Mouse (Mus musculus) forebrain, embryonic 10.5 days (tissue): ENCODE measurements around the gene Naip6. TPM values are rescaled to one million over a fixed set of nuclear protein-coding genes. Genes with fewer than 3 reads are reported as not detected.
"Not testable (repeated sequence)": the region's sequence is repeated elsewhere in the genome, so short reads cannot be mapped to it uniquely, and the experiment has no call there.

ENCODE experiments used
- DNase-seq: peaks from one replicate; pipeline ENCODE4 v3.0.0-alpha.2; 2017; ENCODE audit warnings: low spot score; ENCODE audit errors: extremely low spot score
- H3K27ac ChIP-seq: fragments of 300-500 bp; sonication (generic); 2 replicates; pipeline ENCODE4 v1.5.1; 2016; ENCODE audit warnings: mild to moderate bottlenecking
- H3K27me3 ChIP-seq: fragments of 300-500 bp; sonication (generic); 2 replicates; pipeline ENCODE4 v1.6.1; 2016; ENCODE audit warnings: mild to moderate bottlenecking; ENCODE audit not compliant: poor library complexity, severe bottlenecking
- H3K36me3 ChIP-seq: fragments of 300-500 bp; sonication (generic); replicated peaks from 2 replicates; pipeline ENCODE4 v1.6.1; 2016; ENCODE audit warnings: mild to moderate bottlenecking, moderate library complexity
- H3K4me1 ChIP-seq: fragments of 300-500 bp; sonication (generic); 2 replicates; pipeline ENCODE4 v1.6.1; 2016
- H3K4me3 ChIP-seq: fragments of 300-500 bp; sonication (generic); 2 replicates; pipeline ENCODE4 v1.5.1; 2016; ENCODE audit warnings: mild to moderate bottlenecking, moderate library complexity
- H3K9me3 ChIP-seq: fragments of 300-500 bp; sonication (generic); 2 replicates; pipeline ENCODE4 v1.6.1; 2016; ENCODE audit warnings: mild to moderate bottlenecking, moderate library complexity
- WGBS: fragments of 180-500 bp; shearing (Covaris S2); methylation state at CpG from one replicate; pipeline ENCODE4 v1.1.7; 2016; 5-methylcytosine and 5-hydroxymethylcytosine counted together
- polyA plus RNA-seq: library from polyadenylated mRNA; unstranded; fragments of >200 nt; fragmentation: Nextera tagmentation; extraction: Ambion mirVana; gene quantifications from 2 replicates; pipeline ENCODE4 v1.2.1, GENCODE M21; 2016

Gene Naip6
- polyA plus RNA-seq, 1 experiment from 2014 or later, result 0.02 TPM

- not testable (repeated sequence) for H3K4me1 ChIP-seq, H3K4me3 ChIP-seq, H3K36me3 ChIP-seq, H3K27me3 ChIP-seq, DNase-seq, H3K9me3 ChIP-seq, H3K27ac ChIP-seq
- WGBS, result 81% methylated on average over 5 of the region's 5 CpGs
These were observed 70.5 kb downstream of the Naip6 start for GRCm38 (mm10) chr13:100246896-100247519.

GRCm38 (mm10) chr13:100246223-100246622 is 71.3 kb downstream of the Naip6 start, which contains the start of gene Naip5:
Naip5 (minus strand) TSS chr13:100246323.
- DNase-seq, H3K4me1 ChIP-seq, H3K27me3 ChIP-seq, H3K4me3 ChIP-seq, H3K9me3 ChIP-seq, H3K27ac ChIP-seq, H3K36me3 ChIP-seq: not testable (repeated sequence)
- WGBS, result 79% methylated on average over 4 of the region's 4 CpGs

GRCm38 (mm10) chr13:100243702-100244101 is 73.8 kb downstream of the Naip6 start:
- no peaks in the 10 kb centered on the region for H3K36me3 ChIP-seq
- no peaks in the 10 kb centered on the region for H3K4me1 ChIP-seq
- DNase-seq, result no peak
- no peak overlapping the region for H3K27ac ChIP-seq
- no peaks in the 10 kb centered on the region for H3K27me3 ChIP-seq
- no peaks in the 10 kb centered on the region for H3K9me3 ChIP-seq
- no peak overlapping the region for H3K4me3 ChIP-seq

Other genes starting within 250 kb of the Naip6 start
- gene Bdp1, start 213.6 kb downstream of the Naip6 start, polyA plus RNA-seq, result 26.1 and 27.3 TPM in 2 replicates
- 141 and 142 TPM in 2 replicates for gene Serf1, start 209.7 kb downstream of the Naip6 start, polyA plus RNA-seq
- 90.5 and 96.0 TPM in 2 replicates for gene Smn1, start 192.8 kb downstream of the Naip6 start, polyA plus RNA-seq
- gene Naip2, start 115.6 kb downstream of the Naip6 start, polyA plus RNA-seq, result 0.15 and 0.20 TPM in 2 replicates
- gene Naip5, start 71.4 kb downstream of the Naip6 start, polyA plus RNA-seq, result 0.04 TPM in 1 of 2 replicates, not detected in the other
- gene Naip1, start 135.2 kb upstream of the Naip6 start, polyA plus RNA-seq, result not detected in 2 replicates
- gene Gtf2h2, start 174.9 kb upstream of the Naip6 start, polyA plus RNA-seq, result 92.8 and 96.4 TPM in 2 replicates
- 3.1 and 3.6 TPM in 2 replicates for gene Ocln, start 235.0 kb upstream of the Naip6 start, polyA plus RNA-seq